Mouse (Mus musculus) lung, postnatal 0 days (tissue): ENCODE results near the gene Triobp. TPM values are rescaled to one million over a fixed set of nuclear protein-coding genes. Genes with fewer than 3 reads are reported as not detected.

Source experiments
- ATAC-seq: fragments of 200-750 bp; cut with Nextera tagmentation; 2 replicates; pipeline ENCODE4 v1.8.0; 2017; ENCODE audit warnings: moderate library complexity
- DNase-seq: peaks from one replicate; pipeline ENCODE4 v3.0.0-alpha.2; 2016; ENCODE audit warnings: low spot score
- H3K27ac ChIP-seq: fragments of 300-500 bp; sonication (generic); 2 replicates; pipeline ENCODE4 v1.5.1; 2014; ENCODE audit warnings: antibody characterized with exemption, mild to moderate bottlenecking, low read length, mixed read lengths
- H3K27me3 ChIP-seq: fragments of 300-500 bp; sonication (generic); replicated peaks from 2 replicates; pipeline ENCODE4 v1.6.1; 2014; ENCODE audit warnings: low read length, mixed read lengths; ENCODE audit not compliant: insufficient read depth
- H3K36me3 ChIP-seq: fragments of 300-500 bp; sonication (generic); 2 replicates; pipeline ENCODE4 v1.6.1; 2014; ENCODE audit warnings: low read length, mixed read lengths; ENCODE audit not compliant: insufficient read depth
- H3K4me1 ChIP-seq: fragments of 300-500 bp; sonication (generic); 2 replicates; pipeline ENCODE4 v1.6.1; 2014; ENCODE audit warnings: antibody characterized with exemption, low read depth, low read length, mixed read lengths; ENCODE audit not compliant: insufficient read depth
- H3K4me2 ChIP-seq: fragments of 300-500 bp; sonication (generic); replicated peaks from 2 replicates; pipeline ENCODE4 v1.6.1; 2014; ENCODE audit warnings: low read depth, mild to moderate bottlenecking, low read length, moderate library complexity, mixed read lengths
- H3K4me3 ChIP-seq: fragments of 300-500 bp; sonication (generic); 2 replicates; pipeline ENCODE4 v1.5.1; 2014; ENCODE audit warnings: low read depth, low read length
- H3K9ac ChIP-seq: fragments of 300-500 bp; sonication (generic); replicated peaks from 2 replicates; pipeline ENCODE4 v1.6.1; 2014; ENCODE audit warnings: low read depth, mild to moderate bottlenecking
- H3K9me3 ChIP-seq: fragments of 300-500 bp; sonication (generic); 2 replicates; pipeline ENCODE4 v1.6.1; 2016; ENCODE audit warnings: low read length, mixed read lengths
- CTCF ChIP-seq: IDR thresholded peaks from 2 replicates; pipeline ENCODE4 v1.5.1; 2016; ENCODE audit warnings: antibody characterized with exemption, mild to moderate bottlenecking
- EP300 ChIP-seq: IDR thresholded peaks from 2 replicates; pipeline ENCODE4 v1.6.1; 2016; ENCODE audit warnings: antibody characterized with exemption, mild to moderate bottlenecking, control low read depth
- WGBS: fragments of 180-500 bp; shearing (Covaris S2); extraction: QIAGEN DNeasy Blood & Tissue Kit; methylation state at CpG from one replicate; pipeline ENCODE4 v1.1.7; 2014; 5-methylcytosine and 5-hydroxymethylcytosine counted together
- polyA plus RNA-seq: library from polyadenylated mRNA; unstranded; fragments of >200 nt; fragmentation: Nextera tagmentation; extraction: Ambion mirVana; gene quantifications from 2 replicates; pipeline ENCODE4 v1.2.1, GENCODE M21; 2015

Gene Triobp
- polyA plus RNA-seq, 1 experiment from 2014 or later: 23.9 TPM

- Histone ChIP-seq H3K27ac (peak overlapping the region; percentile 91), H3K9ac (peak overlapping the region; percentile 87), H3K36me3 (no peaks in the 10 kb centered on the region), H3K4me1 (peaks cover 18% of the 10 kb centered on the region; the same call in 1 of the 2 replicates), H3K9me3 (no peaks in the 10 kb centered on the region), H3K4me2 (peak overlapping the region; percentile 67), H3K4me3 (peak overlapping the region; percentile 72), H3K27me3 (no peaks in the 10 kb centered on the region)
- 2% methylated on average over 49 of the region's 67 CpGs for WGBS
- ATAC-seq: peak; percentile 87
- DNase-seq: peak; percentile 97
- TF ChIP-seq CTCF (0 out of 2 replicates have a peak, but pooled peaks have one; percentile 10), EP300 (no peak; the same call in 1 of the 2 replicates)
These were observed 35.3 kb downstream of the Triobp start for GRCm38 (mm10) chr15:78982658-78983435.

DNA sequence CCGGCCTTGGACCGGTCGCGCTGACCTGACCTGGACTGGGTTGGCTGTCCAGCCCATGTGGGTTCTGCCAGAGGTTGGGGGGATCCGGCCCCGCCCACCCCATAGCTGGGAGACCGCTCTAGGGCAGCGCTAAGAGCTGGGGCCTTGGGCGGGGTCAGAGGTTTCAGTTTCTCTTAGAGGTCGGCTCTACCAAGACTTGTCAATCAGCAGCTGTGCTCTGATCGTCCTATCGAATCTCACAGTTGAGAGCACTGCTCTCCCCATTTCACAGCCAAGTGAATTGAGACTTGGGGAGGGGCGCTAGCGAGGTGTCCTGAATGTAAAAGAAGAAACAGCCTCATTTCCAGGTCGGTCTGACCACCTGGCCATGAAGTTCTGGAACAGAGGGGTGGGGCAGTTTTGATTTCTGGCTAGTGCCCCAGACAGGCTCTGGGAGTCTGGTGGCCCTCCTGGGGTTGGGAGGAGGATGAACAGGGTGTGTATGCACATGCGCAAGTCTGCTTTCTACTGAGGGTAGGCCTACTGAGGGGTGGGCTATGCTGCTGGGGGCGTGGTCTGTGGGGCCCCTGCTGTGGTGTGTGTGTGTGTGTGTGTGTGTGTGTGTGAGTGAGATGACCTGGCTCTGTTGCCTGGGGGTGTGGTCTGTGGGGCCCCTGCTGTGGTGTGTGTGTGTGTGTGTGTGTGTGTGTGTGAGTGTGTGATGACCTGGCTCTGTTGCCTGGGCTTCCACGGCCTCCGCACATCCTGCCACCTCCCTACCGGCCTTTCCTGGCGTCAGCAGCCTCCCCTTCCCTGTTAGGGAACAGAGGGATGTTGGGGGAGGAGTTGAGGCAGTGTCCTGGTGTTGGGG is 36.1 kb downstream of the Triobp start:
- WGBS: under 1% methylated on average over 21 of the region's 21 CpGs
- peak overlapping the region; percentile 87 for H3K9ac ChIP-seq
- DNase-seq (peak; percentile 80), ATAC-seq (peak; percentile 48)
- TF ChIP-seq EP300: peak; percentile 29; the same call in 1 of the 2 replicates
- TF ChIP-seq CTCF: no peak
- H3K9me3 ChIP-seq: no peaks in the 10 kb centered on the region
- peaks cover 13% of the 10 kb centered on the region; the same call in 1 of the 2 replicates for H3K4me1 ChIP-seq
- no peaks in the 10 kb centered on the region for H3K27me3 ChIP-seq
- peak overlapping the region; percentile 67 for H3K4me2 ChIP-seq
- H3K27ac ChIP-seq: peak overlapping the region; percentile 91
- H3K4me3 ChIP-seq: peak overlapping the region; percentile 72
- no peaks in the 10 kb centered on the region for H3K36me3 ChIP-seq

- H3K9me3 ChIP-seq: no peaks in the 10 kb centered on the region
- H3K9ac ChIP-seq: no peak overlapping the region
- no peaks in the 10 kb centered on the region for H3K27me3 ChIP-seq
- peak overlapping the region; percentile 67 for H3K4me2 ChIP-seq
- TF ChIP-seq EP300 (0 out of 2 replicates have a peak, but pooled peaks have one; percentile 1), CTCF (no peak)
- 0 out of 2 replicates have a peak, but pooled peaks cover under 1% of the 10 kb centered on the region for H3K36me3 ChIP-seq
- peaks cover 8% of the 10 kb centered on the region; the same call in 1 of the 2 replicates for H3K4me1 ChIP-seq
- peak overlapping the region; percentile 91; the same call in 1 of the 2 replicates for H3K27ac ChIP-seq
- H3K4me3 ChIP-seq: peak overlapping the region; percentile 72
- DNase-seq (peak; percentile 36), ATAC-seq (no peak)
- WGBS: 17% methylated on average over 5 of the region's 5 CpGs
These were observed 36.8 kb downstream of the Triobp start for GRCm38 (mm10) chr15:78984286-78984778.

DNA sequence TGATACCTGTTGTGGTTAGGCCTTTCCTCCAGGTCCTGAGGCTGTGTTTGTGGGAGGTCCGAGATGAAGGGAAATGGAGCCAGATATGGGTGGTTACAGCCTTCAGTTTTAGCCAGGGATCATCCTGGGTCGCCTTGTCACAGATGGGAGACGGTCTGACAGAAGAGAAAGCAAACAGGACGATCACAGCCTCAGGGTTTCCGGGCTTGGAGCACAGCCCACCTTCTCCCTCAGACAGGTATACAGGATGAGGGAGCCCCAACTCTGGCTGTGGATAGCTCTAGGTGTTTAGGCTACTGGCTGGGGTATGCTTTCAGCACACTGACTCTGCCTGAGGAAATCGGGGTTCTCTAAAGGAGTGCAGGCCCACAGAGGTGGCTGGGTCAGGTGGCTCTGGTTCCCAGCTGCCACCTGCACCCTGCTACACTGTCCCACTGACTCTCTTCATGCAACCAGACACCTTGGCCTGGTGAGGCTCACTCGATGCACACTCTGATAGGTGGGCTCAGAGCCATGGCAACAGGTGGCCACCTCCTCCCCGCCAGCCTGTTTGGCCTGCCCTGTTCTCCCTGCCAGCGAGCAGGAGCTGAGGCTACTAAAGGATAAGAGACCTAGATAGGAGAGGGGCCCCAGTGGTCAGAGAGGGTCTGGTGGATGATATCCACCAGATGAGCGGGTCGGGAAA is 39.2 kb downstream of the Triobp start:
- Histone ChIP-seq H3K4me3 (no peak overlapping the region), H3K4me2 (no peak overlapping the region), H3K27me3 (no peaks in the 10 kb centered on the region), H3K9ac (no peak overlapping the region), H3K27ac (no peak overlapping the region), H3K36me3 (peaks cover 17% of the 10 kb centered on the region; the same call in 1 of the 2 replicates), H3K4me1 (peaks cover 5% of the 10 kb centered on the region; the same call in 1 of the 2 replicates), H3K9me3 (no peaks in the 10 kb centered on the region)
- 61% methylated on average over 11 of the region's 11 CpGs for WGBS
- TF ChIP-seq CTCF (no peak), EP300 (no peak)
- ATAC-seq: no peak
- DNase-seq: peak; percentile 10

- no peak overlapping the region for H3K4me2 ChIP-seq
- whole genome bisulfite sequencing: 50% methylated on average over 14 of the region's 14 CpGs
- H3K36me3 ChIP-seq: peaks cover 33% of the 10 kb centered on the region
- DNase-seq (peak; percentile 25), ATAC-seq (peak; percentile 4; the same call in 1 of the 2 replicates)
- peaks cover 5% of the 10 kb centered on the region; the same call in 1 of the 2 replicates for H3K4me1 ChIP-seq
- no peaks in the 10 kb centered on the region for H3K27me3 ChIP-seq
- H3K4me3 ChIP-seq: no peak overlapping the region
- TF ChIP-seq EP300: no peak
- no peak for TF ChIP-seq CTCF
- no peak overlapping the region for H3K9ac ChIP-seq
- no peak overlapping the region for H3K27ac ChIP-seq
- no peaks in the 10 kb centered on the region for H3K9me3 ChIP-seq
These were observed 41.0 kb downstream of the Triobp start for GRCm38 (mm10) chr15:78988499-78988971.
